Mouse (Mus musculus): Measurements from ENCODE around the gene Itgb3. TPM values are rescaled to one million over a fixed set of nuclear protein-coding genes. Genes with fewer than 3 reads are reported as not detected.

Itgb3 gene
- 25.6 and 29.1 TPM in 2 replicates for polyA plus RNA-seq (2012; rRNA removed)

- peak within 1 kb of the TSS; percentile 80 for H3K27ac ChIP-seq (ENCODE audit: insufficient read depth, low read length)
- TF ChIP-seq POLR2A (IDR thresholded peaks at IDR 0.05; ENCODE audit: low read depth, low read length) (no peak), CTCF (IDR thresholded peaks at IDR 0.05; ENCODE audit: extremely low read depth, insufficient read depth, insufficient read length, insufficient replicate concordance) (peak; percentile 56; the same call in 1 of the 2 replicates)
- under 1% methylated on average over 50 of the region's 51 CpGs for WGBS
- H3K4me3 ChIP-seq (ENCODE audit: extremely low read depth, insufficient read depth, insufficient read length), result peak within 1 kb of the TSS; percentile 81
- no peaks in the 10 kb centered on the region for H3K27me3 ChIP-seq (ENCODE audit: control insufficient read depth, insufficient read depth, low read length)
- peaks cover 5% of the 10 kb centered on the region for H3K4me1 ChIP-seq (ENCODE audit: control insufficient read depth, insufficient read depth, insufficient read length)
- peak in 1 of 2 experiments; percentile 86 for DNase-seq (ENCODE audit: low read depth in 1 of 2, low spot score in 2 of 2)
- H3K36me3 ChIP-seq (ENCODE audit: control insufficient read depth, insufficient read depth, low read length), result no peaks in the 10 kb centered on the region
These were observed at the start of gene Itgb3 for GRCm38 (mm10) chr11:104607491-104608245. Gene Itgb3 (plus strand): TSS chr11:104608000.

GRCm38 (mm10) chr11:104558065-104558464, 49.7 kb upstream of the Itgb3 start:
- no peaks in the 10 kb centered on the region for H3K4me1 ChIP-seq (ENCODE audit: control insufficient read depth, insufficient read depth, insufficient read length)
- H3K36me3 ChIP-seq (ENCODE audit: control insufficient read depth, insufficient read depth, low read length), result no peaks in the 10 kb centered on the region
- TF ChIP-seq POLR2A (IDR thresholded peaks at IDR 0.05; ENCODE audit: low read depth, low read length), result no peak
- no peak for TF ChIP-seq CTCF (IDR thresholded peaks at IDR 0.05; ENCODE audit: extremely low read depth, insufficient read depth, insufficient read length, insufficient replicate concordance)
- H3K4me3 ChIP-seq (ENCODE audit: extremely low read depth, insufficient read depth, insufficient read length), result no peak overlapping the region
- DNase-seq (ENCODE audit: low read depth in 1 of 2, low spot score in 2 of 2), result no peak
- WGBS, result 50% methylated on average over 4 of the region's 4 CpGs
- no peak overlapping the region for H3K27ac ChIP-seq (ENCODE audit: insufficient read depth, low read length)
- no peaks in the 10 kb centered on the region for H3K27me3 ChIP-seq (ENCODE audit: control insufficient read depth, insufficient read depth, low read length)

- Histone ChIP-seq H3K4me1 (ENCODE audit: control insufficient read depth, insufficient read depth, insufficient read length) (no peaks in the 10 kb centered on the region), H3K4me3 (ENCODE audit: extremely low read depth, insufficient read depth, insufficient read length) (no peak overlapping the region), H3K27me3 (ENCODE audit: control insufficient read depth, insufficient read depth, low read length) (no peaks in the 10 kb centered on the region), H3K27ac (ENCODE audit: insufficient read depth, low read length) (no peak overlapping the region), H3K36me3 (ENCODE audit: control insufficient read depth, insufficient read depth, low read length) (no peaks in the 10 kb centered on the region)
- TF ChIP-seq CTCF (IDR thresholded peaks at IDR 0.05; ENCODE audit: extremely low read depth, insufficient read depth, insufficient read length, insufficient replicate concordance) (no peak), POLR2A (IDR thresholded peaks at IDR 0.05; ENCODE audit: low read depth, low read length) (no peak)
- WGBS, result 82% methylated on average over 4 of the region's 4 CpGs
- no peak for DNase-seq (ENCODE audit: low read depth in 1 of 2, low spot score in 2 of 2)
These were observed 49.0 kb upstream of the Itgb3 start for GRCm38 (mm10) chr11:104558651-104559403.

- Histone ChIP-seq H3K36me3 (ENCODE audit: control insufficient read depth, insufficient read depth, low read length) (no peaks in the 10 kb centered on the region), H3K4me3 (ENCODE audit: extremely low read depth, insufficient read depth, insufficient read length) (no peak overlapping the region), H3K27me3 (ENCODE audit: control insufficient read depth, insufficient read depth, low read length) (no peaks in the 10 kb centered on the region), H3K4me1 (ENCODE audit: control insufficient read depth, insufficient read depth, insufficient read length) (no peaks in the 10 kb centered on the region), H3K27ac (ENCODE audit: insufficient read depth, low read length) (no peak overlapping the region)
- WGBS, result 89% methylated on average over 2 of the region's 2 CpGs
- DNase-seq (ENCODE audit: low read depth in 1 of 2, low spot score in 2 of 2), result no peak
- TF ChIP-seq POLR2A (IDR thresholded peaks at IDR 0.05; ENCODE audit: low read depth, low read length) (no peak), CTCF (IDR thresholded peaks at IDR 0.05; ENCODE audit: extremely low read depth, insufficient read depth, insufficient read length, insufficient replicate concordance) (no peak)
These were observed 46.8 kb upstream of the Itgb3 start for GRCm38 (mm10) chr11:104560971-104561370.

- WGBS, result 14% methylated on average over 1 of the region's 1 CpGs
- no peak overlapping the region for H3K27ac ChIP-seq (ENCODE audit: insufficient read depth, low read length)
- no peak for DNase-seq (ENCODE audit: low read depth in 1 of 2, low spot score in 2 of 2)
- H3K4me1 ChIP-seq (ENCODE audit: control insufficient read depth, insufficient read depth, insufficient read length), result no peaks in the 10 kb centered on the region
- no peaks in the 10 kb centered on the region for H3K27me3 ChIP-seq (ENCODE audit: control insufficient read depth, insufficient read depth, low read length)
- no peak overlapping the region for H3K4me3 ChIP-seq (ENCODE audit: extremely low read depth, insufficient read depth, insufficient read length)
- H3K36me3 ChIP-seq (ENCODE audit: control insufficient read depth, insufficient read depth, low read length), result no peaks in the 10 kb centered on the region
- TF ChIP-seq CTCF (IDR thresholded peaks at IDR 0.05; ENCODE audit: extremely low read depth, insufficient read depth, insufficient read length, insufficient replicate concordance) (no peak), POLR2A (IDR thresholded peaks at IDR 0.05; ENCODE audit: low read depth, low read length) (no peak)
These were observed 44.3 kb upstream of the Itgb3 start for GRCm38 (mm10) chr11:104563496-104563895.

- WGBS, result 88% methylated on average over 9 of the region's 9 CpGs
- no peak for TF ChIP-seq POLR2A (IDR thresholded peaks at IDR 0.05; ENCODE audit: low read depth, low read length)
- no peak for TF ChIP-seq CTCF (IDR thresholded peaks at IDR 0.05; ENCODE audit: extremely low read depth, insufficient read depth, insufficient read length, insufficient replicate concordance)
- H3K4me1 ChIP-seq (ENCODE audit: control insufficient read depth, insufficient read depth, insufficient read length), result no peaks in the 10 kb centered on the region
- H3K36me3 ChIP-seq (ENCODE audit: control insufficient read depth, insufficient read depth, low read length), result no peaks in the 10 kb centered on the region
- H3K4me3 ChIP-seq (ENCODE audit: extremely low read depth, insufficient read depth, insufficient read length), result no peak overlapping the region
- H3K27me3 ChIP-seq (ENCODE audit: control insufficient read depth, insufficient read depth, low read length), result no peaks in the 10 kb centered on the region
- DNase-seq (ENCODE audit: low read depth in 1 of 2, low spot score in 2 of 2), result no peak
- H3K27ac ChIP-seq (ENCODE audit: insufficient read depth, low read length), result no peak overlapping the region
These were observed 42.6 kb upstream of the Itgb3 start for GRCm38 (mm10) chr11:104565172-104565571.

All from spleen, adult 2 months (tissue).